In the genomic region with DNA sequence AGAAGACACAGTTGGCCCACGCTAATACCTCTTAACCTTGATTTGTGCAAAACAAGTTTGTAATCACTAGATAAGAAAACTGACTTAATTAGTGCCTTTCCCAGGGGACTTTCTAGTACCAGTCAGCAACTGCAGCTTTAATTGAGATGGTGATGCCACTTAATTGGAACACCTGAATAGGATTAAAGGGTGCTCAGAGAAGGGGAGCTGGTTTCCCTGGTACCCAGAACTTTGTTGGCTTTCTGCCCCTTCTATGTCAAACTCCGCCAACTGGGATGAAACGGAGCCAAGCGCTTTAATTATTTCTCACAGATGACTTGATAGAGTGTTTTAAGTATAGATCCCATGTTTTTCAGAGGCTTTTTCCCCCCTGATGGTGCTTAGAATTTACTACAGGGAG, we compare ENCODE assay signal across 21 mouse cellular contexts. TPM values are rescaled to one million over a fixed set of nuclear protein-coding genes. Genes with fewer than 3 reads are reported as not detected.
DNase-seq lines count a peak whose midpoint lies in the region; ATAC-seq and TF ChIP-seq lines count a peak whose summit lies in the region.
"Had no signal": no experiment of that assay in that cellular context is flagged by ENCODE, and none has a peak within 500 bp of the region (broad histone marks: within the 10 kb centered on the region; RNA-seq: fewer than 3 reads in every experiment).

No protein-coding gene starts in this region.

- TF ChIP-seq POLR2A in brain, embryonic 14.5 days (IDR thresholded peaks at IDR 0.05; ENCODE audit: borderline replicate concordance, extremely low read depth, insufficient read depth, insufficient read length, poor library complexity, severe bottlenecking): no peak

- no peak overlapping the region for H3K27ac ChIP-seq in hindbrain, embryonic 14.5 days
- no peak overlapping the region for H3K27ac ChIP-seq in hindbrain, embryonic 13.5 days
- H3K27ac ChIP-seq in midbrain, embryonic 13.5 days: no peak overlapping the region
- H3K27ac ChIP-seq in midbrain, embryonic 10.5 days (replicated peaks): no peak overlapping the region
- H3K27ac ChIP-seq in forebrain, postnatal 0 days (ENCODE audit: low read depth, low read length): no peak overlapping the region
- H3K27ac ChIP-seq: heart, adult 2 months; liver, embryonic 14.5 days; neural tube, embryonic 13.5 days; stomach, postnatal 0 days had no signal

- H3K9ac ChIP-seq in hindbrain, embryonic 14.5 days: no peak overlapping the region
- H3K9ac ChIP-seq in hindbrain, embryonic 13.5 days: no peak overlapping the region
- H3K9ac ChIP-seq in midbrain, embryonic 13.5 days (replicated peaks): no peak overlapping the region
- no peak overlapping the region for H3K9ac ChIP-seq in forebrain, postnatal 0 days
- H3K9ac ChIP-seq: liver, embryonic 14.5 days; lung, embryonic 15.5 days; neural tube, embryonic 13.5 days had no signal

- no peak overlapping the region for H3K4me3 ChIP-seq in hindbrain, embryonic 14.5 days (replicated peaks; ENCODE audit: low read length)
- no peak overlapping the region for H3K4me3 ChIP-seq in hindbrain, embryonic 13.5 days
- H3K4me3 ChIP-seq in midbrain, embryonic 13.5 days (replicated peaks): no peak overlapping the region
- H3K4me3 ChIP-seq in midbrain, embryonic 10.5 days: no peak overlapping the region
- H3K4me3 ChIP-seq in forebrain, postnatal 0 days (ENCODE audit: low read depth, low read length): no peak overlapping the region
- H3K4me3 ChIP-seq: heart, adult 2 months; lung, embryonic 15.5 days; neural tube, embryonic 13.5 days had no signal

- TF ChIP-seq CTCF in brain, embryonic 14.5 days (IDR thresholded peaks at IDR 0.05; ENCODE audit: borderline replicate concordance, extremely low read depth, insufficient read depth, insufficient read length): no peak
- TF ChIP-seq CTCF in forebrain, postnatal 0 days (IDR thresholded peaks at IDR 0.05; ENCODE audit: low read depth): no peak

- WGBS in hindbrain, embryonic 14.5 days: 43% methylated on average over 4 of the region's 4 CpGs
- 74% methylated on average over 4 of the region's 4 CpGs for WGBS in hindbrain, embryonic 13.5 days
- 52% methylated on average over 4 of the region's 4 CpGs for WGBS in midbrain, embryonic 13.5 days
- WGBS in midbrain, embryonic 10.5 days: 78% methylated on average over 4 of the region's 4 CpGs
- 29% methylated on average over 4 of the region's 4 CpGs for WGBS in forebrain, postnatal 0 days

- peak; percentile 50 for DNase-seq in hindbrain, embryonic 14.5 days (ENCODE audit: low spot score)
- DNase-seq in midbrain, embryonic 10.5 days (ENCODE audit: low spot score): no peak
- DNase-seq in brain, embryonic 14.5 days (ENCODE audit: low read depth): peak; percentile 92
- peak; percentile 67 for DNase-seq in forebrain, postnatal 0 days
- DNase-seq in spleen, adult 12 weeks (ENCODE audit: low spot score): no peak
- no peak for DNase-seq in gastrocnemius, adult 8-10 months (ENCODE audit: low spot score in 2 of 2)
- DNase-seq: adrenal gland, postnatal 25 days; cerebellum, adult 2 months; gastrocnemius, postnatal 25 days; heart, adult 2 months; heart, postnatal 36 days; kidney, postnatal 4 days; lung, postnatal 4 days had no signal

- no peak overlapping the region for H3K4me2 ChIP-seq in hindbrain, embryonic 14.5 days (replicated peaks)
- H3K4me2 ChIP-seq in hindbrain, embryonic 13.5 days: no peak overlapping the region
- no peak overlapping the region for H3K4me2 ChIP-seq in midbrain, embryonic 13.5 days (replicated peaks)
- H3K4me2 ChIP-seq in forebrain, postnatal 0 days (ENCODE audit: low read depth): no peak overlapping the region
- H3K4me2 ChIP-seq: lung, embryonic 15.5 days; neural tube, embryonic 13.5 days had no signal

- no peaks in the 10 kb centered on the region for H3K27me3 ChIP-seq in hindbrain, embryonic 14.5 days (ENCODE audit: control insufficient read depth, insufficient read depth, low read length)
- H3K27me3 ChIP-seq in hindbrain, embryonic 13.5 days: no peaks in the 10 kb centered on the region
- H3K27me3 ChIP-seq in midbrain, embryonic 13.5 days: no peaks in the 10 kb centered on the region
- H3K27me3 ChIP-seq in midbrain, embryonic 10.5 days (ENCODE audit: low read depth, poor library complexity, severe bottlenecking): no peaks in the 10 kb centered on the region
- H3K27me3 ChIP-seq in forebrain, postnatal 0 days (ENCODE audit: insufficient read depth, low read length): no peaks in the 10 kb centered on the region
- H3K27me3 ChIP-seq: neural tube, embryonic 13.5 days had no signal

- no peaks in the 10 kb centered on the region for H3K36me3 ChIP-seq in hindbrain, embryonic 14.5 days (replicated peaks; ENCODE audit: control insufficient read depth, insufficient read depth)
- H3K36me3 ChIP-seq in hindbrain, embryonic 13.5 days: no peaks in the 10 kb centered on the region
- H3K36me3 ChIP-seq in midbrain, embryonic 13.5 days: no peaks in the 10 kb centered on the region
- H3K36me3 ChIP-seq in midbrain, embryonic 10.5 days: no peaks in the 10 kb centered on the region
- H3K36me3 ChIP-seq in forebrain, postnatal 0 days (ENCODE audit: insufficient read depth): no peaks in the 10 kb centered on the region
- H3K36me3 ChIP-seq: G1E; lung, embryonic 15.5 days; neural tube, embryonic 13.5 days had no signal

- peaks cover 20% of the 10 kb centered on the region for H3K4me1 ChIP-seq in hindbrain, embryonic 14.5 days (replicated peaks; ENCODE audit: control insufficient read depth, insufficient read depth, low read length)
- H3K4me1 ChIP-seq in hindbrain, embryonic 13.5 days (replicated peaks): peaks cover 23% of the 10 kb centered on the region
- peaks cover 6% of the 10 kb centered on the region; the same call in 1 of the 2 replicates for H3K4me1 ChIP-seq in midbrain, embryonic 13.5 days (replicated peaks)
- H3K4me1 ChIP-seq in midbrain, embryonic 10.5 days: no peaks in the 10 kb centered on the region
- 0 out of 2 replicates have a peak, but pooled peaks cover 4% of the 10 kb centered on the region for H3K4me1 ChIP-seq in forebrain, postnatal 0 days (ENCODE audit: insufficient read depth)

- no peak for ATAC-seq in hindbrain, embryonic 14.5 days (ENCODE audit: low FRiP score)
- ATAC-seq in hindbrain, embryonic 13.5 days (ENCODE audit: low FRiP score): no peak
- 0 out of 2 replicates have a peak, but pooled peaks have one; percentile 18 for ATAC-seq in midbrain, embryonic 13.5 days
- peak; percentile 54 for ATAC-seq in forebrain, postnatal 0 days
- ATAC-seq: inflammation-experienced regulatory T-cells, adult 6 months had no signal

- H3K9me3 ChIP-seq in hindbrain, embryonic 14.5 days (ENCODE audit: control insufficient read depth, low read length): no peaks in the 10 kb centered on the region
- no peaks in the 10 kb centered on the region for H3K9me3 ChIP-seq in hindbrain, embryonic 13.5 days
- H3K9me3 ChIP-seq in midbrain, embryonic 13.5 days: no peaks in the 10 kb centered on the region
- no peaks in the 10 kb centered on the region for H3K9me3 ChIP-seq in midbrain, embryonic 10.5 days (replicated peaks)
- H3K9me3 ChIP-seq in forebrain, postnatal 0 days (ENCODE audit: low read length): no peaks in the 10 kb centered on the region
- H3K9me3 ChIP-seq: G1E; lung, embryonic 15.5 days; neural tube, embryonic 13.5 days had no signal

RNA-seq across cellular contexts. Expression of gene Fam129a, which starts 55.6 kb away (rescaled TPM):
- polyA plus RNA-seq in hindbrain, embryonic 14.5 days (2014; fragmentation: Nextera tagmentation; extraction: Ambion mirVana): 0.90 and 0.99 TPM in 2 replicates
- 1.9 and 2.5 TPM in 2 replicates for polyA plus RNA-seq in hindbrain, embryonic 13.5 days (2015; fragmentation: Nextera tagmentation; extraction: Ambion mirVana)
- polyA plus RNA-seq in midbrain, embryonic 13.5 days (2015; fragmentation: Nextera tagmentation; extraction: Ambion mirVana): 0.68 and 0.78 TPM in 2 replicates
- 0.31 and 0.42 TPM in 2 replicates for polyA plus RNA-seq in midbrain, embryonic 10.5 days (2016; fragmentation: Nextera tagmentation; extraction: Ambion mirVana)
- polyA plus RNA-seq in brain, embryonic 14.5 days (2012; rRNA removed): 0.50 and 0.90 TPM in 2 replicates
- 0.92 and 2.9 TPM in 2 replicates for total RNA-seq in forebrain, postnatal 0 days (2014; rRNA removed)
- polyA plus RNA-seq in forebrain, postnatal 0 days (2015; fragmentation: Nextera tagmentation; extraction: Ambion mirVana): 0.75 and 0.93 TPM in 2 replicates
- 10 to 100 TPM in 1 of 4 experiments, 1 to 10 TPM in 3; 5.7 to 11.8 (median 7.9) TPM for total RNA-seq in gastrocnemius, adult 8-10 months (2022)
- polyA plus RNA-seq: G1E had no signal

Comparison
In these comparisons a context has a peak if more than half of its experiments do, and no peak if none do; other contexts are left out.
1. ATAC-seq: peak in midbrain, embryonic 13.5 days (single experiment) and forebrain, postnatal 0 days (single experiment); none in hindbrain, embryonic 14.5 days (single experiment) and hindbrain, embryonic 13.5 days (single experiment).
2. DNase-seq: peak in hindbrain, embryonic 14.5 days (single experiment), brain, embryonic 14.5 days (single experiment) and forebrain, postnatal 0 days (single experiment); none in midbrain, embryonic 10.5 days (single experiment), spleen, adult 12 weeks (single experiment) and gastrocnemius, adult 8-10 months (0 of 2).